Mouse (Mus musculus) kidney, postnatal 0 days (tissue): Measurements from ENCODE around the gene BC051019. TPM values are rescaled to one million over a fixed set of nuclear protein-coding genes. Genes with fewer than 3 reads are reported as not detected.
A peak's percentile ranks its signal among the peaks of the same experiment; 100 is the strongest.

ENCODE experiments used
- ATAC-seq: fragments of 200-750 bp; cut with Nextera tagmentation; replicated peaks from 2 replicates; pipeline ENCODE4 v1.8.0; 2017; ENCODE audit warnings: low read depth, moderate number of reproducible peaks, moderate TSS enrichment, moderate library complexity; ENCODE audit not compliant: low FRiP score
- DNase-seq: peaks from one replicate; pipeline ENCODE4 v3.0.0-alpha.2; 2016; ENCODE audit warnings: low spot score
- H3K27ac ChIP-seq: fragments of 300-500 bp; sonication (generic); 2 replicates; pipeline ENCODE4 v1.5.1; 2014; ENCODE audit warnings: mild to moderate bottlenecking
- H3K27me3 ChIP-seq: fragments of 300-500 bp; sonication (generic); 2 replicates; pipeline ENCODE4 v1.6.1; 2014; ENCODE audit warnings: low read length, mixed read lengths; ENCODE audit not compliant: insufficient read depth
- H3K36me3 ChIP-seq: fragments of 300-500 bp; sonication (generic); 2 replicates; pipeline ENCODE4 v1.6.1; 2014; ENCODE audit warnings: low read length, mixed read lengths; ENCODE audit not compliant: insufficient read depth
- H3K4me1 ChIP-seq: fragments of 300-500 bp; sonication (generic); replicated peaks from 2 replicates; pipeline ENCODE4 v1.6.1; 2014; ENCODE audit warnings: antibody characterized with exemption, low read length, mixed read lengths; ENCODE audit not compliant: insufficient read depth
- H3K4me2 ChIP-seq: fragments of 300-500 bp; sonication (generic); 2 replicates; pipeline ENCODE4 v1.6.1; 2014; ENCODE audit warnings: mild to moderate bottlenecking, low read length, moderate library complexity, mixed read lengths
- H3K4me3 ChIP-seq: fragments of 300-500 bp; sonication (generic); replicated peaks from 2 replicates; pipeline ENCODE4 v1.5.1; 2014; ENCODE audit warnings: low read depth, low read length
- H3K9ac ChIP-seq: fragments of 300-500 bp; sonication (generic); 2 replicates; pipeline ENCODE4 v1.6.1; 2014; ENCODE audit warnings: low read depth, low read length
- H3K9me3 ChIP-seq: fragments of 300-500 bp; sonication (generic); replicated peaks from 2 replicates; pipeline ENCODE4 v1.6.1; 2016; ENCODE audit warnings: low read length, inconsistent platforms, mixed read lengths
- CTCF ChIP-seq: IDR thresholded peaks from 2 replicates; pipeline ENCODE4 v1.5.1; 2016; ENCODE audit warnings: antibody characterized with exemption, low read depth, mild to moderate bottlenecking, moderate library complexity
- WGBS: fragments of 180-500 bp; shearing (Covaris S2); extraction: QIAGEN DNeasy Blood & Tissue Kit; methylation state at CpG from one replicate; pipeline ENCODE4 v1.1.7; 2014; 5-methylcytosine and 5-hydroxymethylcytosine counted together
- polyA plus RNA-seq: library from polyadenylated mRNA; unstranded; fragments of >200 nt; fragmentation: Nextera tagmentation; extraction: Ambion mirVana; gene quantifications from 2 replicates; pipeline ENCODE4 v1.2.1, GENCODE M21; 2015

The BC051019 gene
- polyA plus RNA-seq, 1 experiment from 2014 or later, result not detected

- no peak for TF ChIP-seq CTCF
- ATAC-seq (no peak), DNase-seq (no peak)
- Histone ChIP-seq H3K4me3 (no peak overlapping the region), H3K4me2 (no peak overlapping the region), H3K9me3 (no peaks in the 10 kb centered on the region), H3K27ac (no peak overlapping the region), H3K27me3 (no peaks in the 10 kb centered on the region), H3K9ac (no peak overlapping the region), H3K4me1 (no peaks in the 10 kb centered on the region), H3K36me3 (0 out of 2 replicates have a peak, but pooled peaks cover 12% of the 10 kb centered on the region)
- WGBS, result 92% methylated on average over 2 of the region's 2 CpGs
Measured at GRCm38 (mm10) chr7:109713434-109713982, 10.1 kb downstream of the BC051019 start.

- no peaks in the 10 kb centered on the region for H3K4me1 ChIP-seq
- H3K27ac ChIP-seq, result no peak overlapping the region
- H3K27me3 ChIP-seq, result no peaks in the 10 kb centered on the region
- DNase-seq, result no peak
- no peak for ATAC-seq
- TF ChIP-seq CTCF, result no peak
- 80% methylated on average over 7 of the region's 7 CpGs for WGBS
- H3K4me2 ChIP-seq, result no peak overlapping the region
- H3K9me3 ChIP-seq, result no peaks in the 10 kb centered on the region
- no peak overlapping the region for H3K4me3 ChIP-seq
- H3K9ac ChIP-seq, result no peak overlapping the region
- 0 out of 2 replicates have a peak, but pooled peaks cover 12% of the 10 kb centered on the region for H3K36me3 ChIP-seq
Measured at GRCm38 (mm10) chr7:109712198-109712597, 11.5 kb downstream of the BC051019 start.

GRCm38 (mm10) chr7:109710069-109710468 lies 13.6 kb downstream of the BC051019 start:
- Histone ChIP-seq H3K9ac (no peak overlapping the region; the same call in 1 of the 2 replicates), H3K4me1 (no peaks in the 10 kb centered on the region), H3K36me3 (0 out of 2 replicates have a peak, but pooled peaks cover 12% of the 10 kb centered on the region), H3K9me3 (no peaks in the 10 kb centered on the region), H3K4me2 (no peak overlapping the region), H3K27ac (peak overlapping the region; percentile 42; the same call in 1 of the 2 replicates), H3K27me3 (no peaks in the 10 kb centered on the region), H3K4me3 (no peak overlapping the region)
- ATAC-seq (no peak), DNase-seq (no peak)
- WGBS, result 47% methylated on average over 1 of the region's 1 CpGs
- TF ChIP-seq CTCF, result no peak

- ATAC-seq, result peak; percentile 54; the same call in 1 of the 2 replicates
- Histone ChIP-seq H3K36me3 (0 out of 2 replicates have a peak, but pooled peaks cover 12% of the 10 kb centered on the region), H3K27me3 (no peaks in the 10 kb centered on the region), H3K4me2 (no peak overlapping the region), H3K4me1 (0 out of 2 replicates have a peak, but pooled peaks cover 4% of the 10 kb centered on the region), H3K27ac (peak overlapping the region; percentile 68), H3K9me3 (no peaks in the 10 kb centered on the region), H3K4me3 (no peak overlapping the region), H3K9ac (no peak overlapping the region)
- peak; percentile 91 for DNase-seq
- no peak for TF ChIP-seq CTCF
- WGBS, result 54% methylated on average over 3 of the region's 3 CpGs
Measured at GRCm38 (mm10) chr7:109708961-109709382, 14.7 kb downstream of the BC051019 start.

GRCm38 (mm10) chr7:109707023-109707785 lies 16.4 kb downstream of the BC051019 start:
- no peak for ATAC-seq
- Histone ChIP-seq H3K27ac (no peak overlapping the region; the same call in 1 of the 2 replicates), H3K36me3 (0 out of 2 replicates have a peak, but pooled peaks cover 6% of the 10 kb centered on the region), H3K4me2 (no peak overlapping the region), H3K4me3 (no peak overlapping the region), H3K9me3 (no peaks in the 10 kb centered on the region), H3K4me1 (peaks cover 8% of the 10 kb centered on the region; the same call in 1 of the 2 replicates), H3K27me3 (no peaks in the 10 kb centered on the region), H3K9ac (no peak overlapping the region)
- WGBS, result 34% methylated on average over 4 of the region's 4 CpGs
- DNase-seq, result peak; percentile 80
- TF ChIP-seq CTCF, result peak; percentile 87

GRCm38 (mm10) chr7:109704461-109704860 lies 19.2 kb downstream of the BC051019 start:
- H3K4me2 ChIP-seq, result peak overlapping the region; percentile 76
- ATAC-seq, result no peak
- H3K9me3 ChIP-seq, result no peaks in the 10 kb centered on the region
- H3K27me3 ChIP-seq, result no peaks in the 10 kb centered on the region
- H3K9ac ChIP-seq, result peak overlapping the region; percentile 79; the same call in 1 of the 2 replicates
- DNase-seq, result peak; percentile 28
- H3K27ac ChIP-seq, result peak overlapping the region; percentile 80; the same call in 1 of the 2 replicates
- 0 out of 2 replicates have a peak, but pooled peaks cover 5% of the 10 kb centered on the region for H3K36me3 ChIP-seq
- no peak for TF ChIP-seq CTCF
- peaks cover 8% of the 10 kb centered on the region; the same call in 1 of the 2 replicates for H3K4me1 ChIP-seq
- WGBS, result 37% methylated on average over 3 of the region's 3 CpGs
- H3K4me3 ChIP-seq, result peak overlapping the region; percentile 74
